Mouse (Mus musculus) stomach, postnatal 0 days (tissue): Measurements from ENCODE around the gene Prl3d3. TPM values are rescaled to one million over a fixed set of nuclear protein-coding genes. Genes with fewer than 3 reads are reported as not detected.
"Not testable (repeated sequence)": the region's sequence is repeated elsewhere in the genome, so short reads cannot be mapped to it uniquely, and the experiment has no call there.

Experiments
- ATAC-seq: fragments of 200-750 bp; cut with Nextera tagmentation; 2 replicates; pipeline ENCODE4 v1.8.0; 2017; ENCODE audit not compliant: low FRiP score, low TSS enrichment
- DNase-seq: peaks from one replicate; pipeline ENCODE4 v3.0.0-alpha.2; 2016; ENCODE audit warnings: low spot score
- H3K27ac ChIP-seq: fragments of 300-500 bp; sonication (generic); replicated peaks from 2 replicates; pipeline ENCODE4 v1.5.1; 2014; ENCODE audit warnings: mild to moderate bottlenecking, control low read depth
- H3K27me3 ChIP-seq: fragments of 300-500 bp; sonication (generic); 2 replicates; pipeline ENCODE4 v1.6.1; 2014; ENCODE audit warnings: low read length; ENCODE audit not compliant: control insufficient read depth, insufficient read depth
- H3K36me3 ChIP-seq: fragments of 300-500 bp; sonication (generic); 2 replicates; pipeline ENCODE4 v1.6.1; 2014; ENCODE audit warnings: low read length, mixed read lengths; ENCODE audit not compliant: control insufficient read depth, insufficient read depth
- H3K4me1 ChIP-seq: fragments of 300-500 bp; sonication (generic); replicated peaks from 2 replicates; pipeline ENCODE4 v1.6.1; 2014; ENCODE audit warnings: antibody characterized with exemption; ENCODE audit not compliant: control insufficient read depth, insufficient read depth
- H3K4me2 ChIP-seq: fragments of 300-500 bp; sonication (generic); replicated peaks from 2 replicates; pipeline ENCODE4 v1.6.1; 2014; ENCODE audit warnings: low read depth, mild to moderate bottlenecking, control low read depth, moderate library complexity
- H3K4me3 ChIP-seq: fragments of 300-500 bp; sonication (generic); 2 replicates; pipeline ENCODE4 v1.5.1; 2014; ENCODE audit warnings: low read depth, low read length, control low read depth
- H3K9ac ChIP-seq: fragments of 300-500 bp; sonication (generic); 2 replicates; pipeline ENCODE4 v1.6.1; 2014; ENCODE audit warnings: mild to moderate bottlenecking, low read length, control low read depth, mixed read lengths
- H3K9me3 ChIP-seq: fragments of 300-500 bp; sonication (generic); 2 replicates; pipeline ENCODE4 v1.6.1; 2016; ENCODE audit warnings: low read length; ENCODE audit not compliant: control insufficient read depth
- CTCF ChIP-seq: IDR thresholded peaks from 2 replicates; pipeline ENCODE4 v1.5.1; 2016; ENCODE audit warnings: antibody characterized with exemption, low read depth, mild to moderate bottlenecking, moderate library complexity
- EP300 ChIP-seq: optimal IDR thresholded peaks from 2 replicates; pipeline ENCODE3; 2016; ENCODE audit warnings: antibody characterized with exemption
- WGBS: fragments of 180-500 bp; shearing (Covaris S2); extraction: QIAGEN DNeasy Blood & Tissue Kit; methylation state at CpG from one replicate; pipeline ENCODE4 v1.1.7; 2014; 5-methylcytosine and 5-hydroxymethylcytosine counted together
- polyA plus RNA-seq: library from polyadenylated mRNA; unstranded; fragments of >200 nt; fragmentation: Nextera tagmentation; extraction: Ambion mirVana; gene quantifications from 2 replicates; pipeline ENCODE4 v1.2.1, GENCODE M21; 2015

Prl3d3 gene
- not detected in 2 replicates for polyA plus RNA-seq

DNA sequence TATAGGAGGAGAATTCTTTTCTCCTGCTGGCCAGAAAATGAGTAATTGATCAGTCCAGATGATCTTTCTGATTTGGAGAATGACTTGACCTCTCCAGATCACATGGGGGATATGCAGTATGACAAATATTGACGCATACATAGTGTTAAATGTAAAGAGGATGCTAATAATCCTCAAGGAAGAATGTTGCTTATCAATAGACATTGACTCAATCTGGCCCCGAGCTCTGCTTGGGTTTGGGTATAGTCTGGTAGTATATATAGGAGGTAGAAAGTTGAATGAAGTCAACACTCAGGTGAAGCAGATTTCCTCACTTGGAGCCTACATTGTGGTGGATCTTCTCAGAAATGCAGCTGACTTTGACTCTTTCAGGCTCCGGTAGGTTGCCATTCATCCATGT, at the start of gene Prl3d3:
Gene Prl3d3 (plus strand): TSS at position 301 of the 400 bp plus-strand sequence.
- not testable (repeated sequence) for H3K27me3 ChIP-seq, H3K4me3 ChIP-seq, H3K9ac ChIP-seq, H3K4me1 ChIP-seq, H3K27ac ChIP-seq, H3K9me3 ChIP-seq, DNase-seq, ATAC-seq, H3K4me2 ChIP-seq, H3K36me3 ChIP-seq
- 93% methylated on average over 3 of the region's 3 CpGs for WGBS

DNA sequence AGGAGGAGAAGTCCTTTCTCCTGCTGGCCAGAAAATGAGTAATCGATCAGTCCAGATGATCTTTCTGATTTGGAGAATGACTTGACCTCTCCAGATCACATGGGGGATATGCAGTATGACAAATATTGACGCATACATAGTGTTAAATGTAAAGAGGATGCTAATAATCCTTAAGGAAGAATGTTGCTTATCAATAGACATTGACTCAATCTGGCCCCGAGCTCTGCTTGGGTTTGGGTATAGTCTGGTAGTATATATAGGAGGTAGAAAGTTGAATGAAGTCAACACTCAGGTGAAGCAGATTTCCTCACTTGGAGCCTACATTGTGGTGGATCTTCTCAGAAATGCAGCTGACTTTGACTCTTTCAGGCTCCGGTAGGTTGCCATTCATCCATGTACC, 35.2 kb upstream of the Prl3d3 start, which contains the start of gene Prl3d2:
Gene Prl3d2 (plus strand): TSS at position 301 of the 400 bp plus-strand sequence.
- not testable (repeated sequence) for H3K27ac ChIP-seq, ATAC-seq, DNase-seq, H3K4me1 ChIP-seq, H3K9me3 ChIP-seq, H3K36me3 ChIP-seq, H3K27me3 ChIP-seq, H3K4me3 ChIP-seq, H3K4me2 ChIP-seq, H3K9ac ChIP-seq
- WGBS, result 85% methylated on average over 2 of the region's 4 CpGs

DNA sequence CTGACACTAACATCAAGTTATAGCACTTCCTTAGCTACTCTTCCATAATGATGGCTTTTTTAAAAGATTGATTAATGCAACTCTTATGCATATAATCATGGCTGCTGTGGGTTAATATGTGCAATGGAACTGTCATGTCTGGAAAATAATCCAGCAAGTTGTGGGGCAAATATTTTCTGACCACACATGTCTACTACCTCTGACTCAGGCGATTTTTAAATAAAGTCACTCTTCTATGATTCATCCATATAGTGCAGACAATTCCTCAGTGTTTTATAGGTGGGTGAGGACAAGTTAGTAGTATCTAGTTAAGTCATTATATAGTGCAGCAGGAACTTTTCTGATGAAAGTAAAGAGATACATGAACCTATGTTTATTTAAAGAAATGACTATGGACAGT, 8.3 kb upstream of the Prl3d3 start:
- Histone ChIP-seq H3K4me1 (no peaks in the 10 kb centered on the region), H3K4me2 (no peak overlapping the region), H3K27ac (no peak overlapping the region), H3K36me3 (no peaks in the 10 kb centered on the region), H3K9me3 (no peaks in the 10 kb centered on the region), H3K27me3 (no peaks in the 10 kb centered on the region), H3K9ac (no peak overlapping the region), H3K4me3 (no peak overlapping the region)
- TF ChIP-seq EP300, result no peak
- TF ChIP-seq CTCF, result no peak
- DNase-seq (no peak), ATAC-seq (no peak)
- 58% methylated on average over 1 of the region's 1 CpGs for WGBS

DNA sequence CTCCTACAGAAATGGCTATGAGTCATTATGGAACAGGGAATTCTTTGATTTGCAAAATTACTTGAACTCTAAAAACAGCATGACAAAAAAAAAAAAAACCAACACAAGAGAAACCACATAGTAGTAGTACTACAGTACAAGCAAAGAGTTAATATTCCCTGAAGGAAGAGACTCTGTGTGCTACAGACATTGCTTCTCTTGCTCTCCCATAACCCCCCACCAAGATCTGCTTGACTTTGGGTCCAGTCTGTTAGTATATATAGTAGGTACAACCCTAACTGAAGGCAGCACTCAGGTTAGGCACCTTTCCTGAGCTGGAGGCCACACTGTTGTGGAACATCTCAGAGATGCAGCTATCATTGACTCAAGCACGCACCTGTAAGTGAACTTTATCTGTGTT, 39.8 kb downstream of the Prl3d3 start, which contains the start of gene Prl3c1:
Gene Prl3c1 (plus strand): TSS at position 301 of the 400 bp plus-strand sequence.
- Histone ChIP-seq H3K27me3 (no peaks in the 10 kb centered on the region), H3K4me3 (no peak within 1 kb of the TSS), H3K9ac (no peak within 1 kb of the TSS), H3K27ac (no peak within 1 kb of the TSS), H3K4me2 (no peak within 1 kb of the TSS), H3K9me3 (no peaks in the 10 kb centered on the region), H3K4me1 (no peaks in the 10 kb centered on the region), H3K36me3 (no peaks in the 10 kb centered on the region)
- no peak for ATAC-seq
- TF ChIP-seq EP300 (no peak), CTCF (no peak)
- 73% methylated on average over 1 of the region's 1 CpGs for WGBS
- DNase-seq, result no peak

Other genes starting within 250 kb of the Prl3d3 start
- not detected in 2 replicates for gene Prl, start 99.2 kb upstream of the Prl3d3 start, polyA plus RNA-seq
- gene Prl3d1, start 62.6 kb upstream of the Prl3d3 start, polyA plus RNA-seq, result not detected in 2 replicates
- not detected in 2 replicates for gene Prl3d2, start 35.1 kb upstream of the Prl3d3 start, polyA plus RNA-seq
- not detected in 2 replicates for gene Prl3c1, start 39.9 kb downstream of the Prl3d3 start, polyA plus RNA-seq
- gene Prl3b1, start 85.1 kb downstream of the Prl3d3 start, polyA plus RNA-seq, result not detected in 2 replicates
- not detected in 2 replicates for gene Prl3a1, start 102.6 kb downstream of the Prl3d3 start, polyA plus RNA-seq
- not detected in 2 replicates for gene Prl6a1, start 155.8 kb downstream of the Prl3d3 start, polyA plus RNA-seq
- gene Prl8a2, start 188.9 kb downstream of the Prl3d3 start, polyA plus RNA-seq, result not detected in 2 replicates
- not detected in 2 replicates for gene Prl2b1, start 234.1 kb downstream of the Prl3d3 start, polyA plus RNA-seq